Mouse (Mus musculus) lung, embryonic 16.5 days (tissue): Measurements from ENCODE around the gene Sh2d6. TPM values are rescaled to one million over a fixed set of nuclear protein-coding genes. Genes with fewer than 3 reads are reported as not detected.

ENCODE experiments used
- ATAC-seq: fragments of 200-750 bp; cut with Nextera tagmentation; 2 replicates; pipeline ENCODE4 v1.8.0; 2017; ENCODE audit warnings: low read depth, mild to moderate bottlenecking, moderate library complexity
- H3K27ac ChIP-seq: fragments of 300-500 bp; sonication (generic); 2 replicates; pipeline ENCODE4 v1.5.1; 2014; ENCODE audit warnings: mild to moderate bottlenecking, control low read depth, low read length
- H3K27me3 ChIP-seq: fragments of 300-500 bp; sonication (generic); 2 replicates; pipeline ENCODE4 v1.6.1; 2014; ENCODE audit warnings: low read depth, low read length, mixed read lengths; ENCODE audit not compliant: control insufficient read depth, insufficient read depth
- H3K36me3 ChIP-seq: fragments of 300-500 bp; sonication (generic); 2 replicates; pipeline ENCODE4 v1.6.1; 2014; ENCODE audit warnings: low read length; ENCODE audit not compliant: control insufficient read depth, insufficient read depth
- H3K4me1 ChIP-seq: fragments of 300-500 bp; sonication (generic); replicated peaks from 2 replicates; pipeline ENCODE4 v1.6.1; 2014; ENCODE audit warnings: low read length, mixed read lengths; ENCODE audit not compliant: control insufficient read depth, insufficient read depth
- H3K4me2 ChIP-seq: fragments of 300-500 bp; sonication (generic); 2 replicates; pipeline ENCODE4 v1.6.1; 2014; ENCODE audit warnings: low read depth, low read length, control low read depth
- H3K4me3 ChIP-seq: fragments of 300-500 bp; sonication (generic); 2 replicates; pipeline ENCODE4 v1.5.1; 2014; ENCODE audit warnings: mild to moderate bottlenecking, low read length, control low read depth
- H3K9ac ChIP-seq: fragments of 300-500 bp; sonication (generic); 2 replicates; pipeline ENCODE4 v1.6.1; 2014; ENCODE audit warnings: low read length, control low read depth
- H3K9me3 ChIP-seq: fragments of 300-500 bp; sonication (generic); 2 replicates; pipeline ENCODE4 v1.6.1; 2016; ENCODE audit warnings: low read length; ENCODE audit not compliant: control insufficient read depth
- WGBS: fragments of 180-500 bp; shearing (Covaris S2); extraction: QIAGEN DNeasy Blood & Tissue Kit; methylation state at CpG from one replicate; pipeline ENCODE4 v1.1.7; 2014; 5-methylcytosine and 5-hydroxymethylcytosine counted together
- polyA plus RNA-seq: library from polyadenylated mRNA; unstranded; fragments of >200 nt; fragmentation: Nextera tagmentation; extraction: Ambion mirVana; gene quantifications from 2 replicates; pipeline ENCODE4 v1.2.1, GENCODE M21; 2015

Gene Sh2d6
- polyA plus RNA-seq, 1 experiment from 2014 or later, result not detected

DNA sequence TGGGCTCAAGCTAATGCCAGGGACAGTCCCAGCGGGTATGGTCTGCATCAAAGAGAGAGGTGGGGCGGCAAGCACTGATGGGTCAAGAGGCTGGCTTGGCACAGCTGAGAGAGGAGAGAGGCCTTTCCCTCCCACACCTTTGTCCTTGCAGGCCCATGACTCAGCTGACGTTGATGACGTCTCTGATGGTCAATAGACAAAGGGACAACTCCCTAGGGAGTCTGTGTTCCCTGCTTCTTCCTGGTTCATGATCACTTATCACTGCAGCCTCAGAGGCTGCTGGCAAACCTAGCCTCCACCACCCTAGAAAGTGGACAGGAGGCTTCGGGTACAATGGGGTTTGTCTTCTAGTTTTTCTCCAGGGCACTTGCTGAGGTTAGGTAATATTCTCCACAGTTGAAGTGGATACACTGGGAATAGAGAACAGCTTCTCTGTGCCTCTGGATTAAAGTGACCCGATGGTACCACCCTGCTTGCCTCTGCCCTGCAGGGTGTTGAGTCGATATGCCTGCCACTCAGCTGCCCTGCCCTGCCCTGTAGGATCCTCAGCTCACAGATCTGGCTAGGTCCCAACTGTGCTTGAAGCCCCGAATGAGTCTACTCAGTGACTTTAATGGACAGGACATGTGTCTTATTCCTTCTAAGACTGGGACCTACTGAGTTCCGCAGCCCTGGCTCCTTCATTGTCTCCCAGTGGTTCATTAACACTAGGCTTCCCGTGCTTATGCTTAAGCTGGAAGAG is 7.1 kb upstream of the Sh2d6 start:
- H3K4me2 ChIP-seq, result no peak overlapping the region
- no peaks in the 10 kb centered on the region for H3K4me1 ChIP-seq
- H3K4me3 ChIP-seq, result no peak overlapping the region
- H3K27ac ChIP-seq, result no peak overlapping the region
- H3K27me3 ChIP-seq, result no peaks in the 10 kb centered on the region
- WGBS, result 74% methylated on average over 10 of the region's 10 CpGs
- ATAC-seq, result no peak
- no peaks in the 10 kb centered on the region for H3K9me3 ChIP-seq
- H3K9ac ChIP-seq, result no peak overlapping the region
- no peaks in the 10 kb centered on the region for H3K36me3 ChIP-seq

DNA sequence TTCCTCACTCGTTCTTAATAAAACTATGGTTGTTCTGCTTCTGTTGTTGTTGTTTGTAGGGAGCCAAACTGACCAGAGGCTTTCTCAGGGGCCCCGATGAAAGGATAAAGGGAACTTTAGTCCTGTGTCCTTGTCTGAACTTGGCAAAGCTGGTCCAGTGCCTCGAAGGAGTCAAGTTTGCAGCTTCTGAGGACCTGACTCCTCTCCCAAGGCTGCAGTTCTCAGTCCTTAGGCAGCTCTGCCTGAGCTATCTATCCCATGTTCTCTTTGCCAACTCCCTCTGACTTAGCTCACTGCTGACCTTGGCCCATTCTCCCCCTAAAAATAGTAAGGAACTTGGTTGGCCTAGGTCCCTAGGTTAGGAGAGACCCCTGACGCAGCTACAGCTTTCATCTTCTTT is 5.6 kb upstream of the Sh2d6 start:
- ATAC-seq, result no peak
- no peaks in the 10 kb centered on the region for H3K36me3 ChIP-seq

DNA sequence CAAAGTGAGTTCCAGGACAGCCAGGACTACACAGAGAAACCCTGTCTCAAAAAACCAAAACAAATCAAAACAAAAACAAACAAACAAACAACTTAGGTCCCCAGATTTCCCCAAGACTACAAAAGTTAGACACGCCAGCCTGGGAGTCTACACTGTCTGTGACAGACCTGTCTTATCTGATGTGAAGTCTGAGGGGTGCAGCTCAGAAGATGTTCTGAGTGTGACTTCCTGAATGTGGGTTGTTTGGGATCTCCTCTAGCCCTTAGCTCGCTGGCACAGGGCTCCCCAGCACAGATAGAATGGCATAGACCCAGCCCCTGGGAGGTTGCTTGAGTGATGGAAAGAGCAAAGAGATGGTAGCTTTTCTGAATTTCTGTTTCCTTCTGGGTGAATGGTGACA is 2.7 kb upstream of the Sh2d6 start:
- Histone ChIP-seq H3K27me3 (no peaks in the 10 kb centered on the region), H3K9ac (no peak overlapping the region), H3K9me3 (no peaks in the 10 kb centered on the region), H3K4me3 (no peak overlapping the region), H3K4me1 (peaks cover 6% of the 10 kb centered on the region), H3K27ac (no peak overlapping the region), H3K36me3 (no peaks in the 10 kb centered on the region), H3K4me2 (no peak overlapping the region)
- WGBS, result 63% methylated on average over 2 of the region's 2 CpGs
- ATAC-seq, result no peak

More for the DNA sequence above, 5.6 kb upstream of the Sh2d6 start:
- Histone ChIP-seq H3K9me3 (no peaks in the 10 kb centered on the region), H3K4me2 (no peak overlapping the region), H3K9ac (no peak overlapping the region), H3K27ac (no peak overlapping the region), H3K4me3 (no peak overlapping the region), H3K4me1 (no peaks in the 10 kb centered on the region), H3K27me3 (no peaks in the 10 kb centered on the region)
- 80% methylated on average over 4 of the region's 4 CpGs for WGBS

- no peak for ATAC-seq
- no peaks in the 10 kb centered on the region for H3K36me3 ChIP-seq
- H3K4me2 ChIP-seq, result no peak overlapping the region
- H3K27ac ChIP-seq, result no peak overlapping the region
- no peak overlapping the region for H3K9ac ChIP-seq
- WGBS, result 66% methylated on average over 4 of the region's 4 CpGs
- no peaks in the 10 kb centered on the region for H3K27me3 ChIP-seq
- no peak overlapping the region for H3K4me3 ChIP-seq
- H3K4me1 ChIP-seq, result peaks cover 8% of the 10 kb centered on the region
- no peaks in the 10 kb centered on the region for H3K9me3 ChIP-seq
Observed at GRCm38 (mm10) chr6:72523222-72523621, 1.7 kb upstream of the Sh2d6 start.

- WGBS, result 77% methylated on average over 5 of the region's 5 CpGs
- H3K9ac ChIP-seq, result no peak overlapping the region
- H3K36me3 ChIP-seq, result no peaks in the 10 kb centered on the region
- no peak overlapping the region for H3K4me2 ChIP-seq
- peaks cover 8% of the 10 kb centered on the region for H3K4me1 ChIP-seq
- H3K27ac ChIP-seq, result no peak overlapping the region
- no peak for ATAC-seq
- H3K4me3 ChIP-seq, result no peak overlapping the region
- H3K9me3 ChIP-seq, result no peaks in the 10 kb centered on the region
- no peaks in the 10 kb centered on the region for H3K27me3 ChIP-seq
Observed at GRCm38 (mm10) chr6:72522288-72522687, 781 bp upstream of the Sh2d6 start.

GRCm38 (mm10) chr6:72520904-72521303 is 603 bp downstream of the Sh2d6 start:
- Histone ChIP-seq H3K36me3 (no peaks in the 10 kb centered on the region), H3K4me2 (no peak overlapping the region), H3K27me3 (no peaks in the 10 kb centered on the region), H3K4me3 (no peak overlapping the region), H3K9me3 (no peaks in the 10 kb centered on the region), H3K27ac (no peak overlapping the region), H3K9ac (no peak overlapping the region), H3K4me1 (peaks cover 8% of the 10 kb centered on the region)
- 89% methylated on average over 5 of the region's 5 CpGs for WGBS
- ATAC-seq, result no peak

- WGBS, result 20% methylated on average over 10 of the region's 10 CpGs
- 0 out of 2 replicates have a peak overlapping the region, but pooled peaks have one; percentile 39 for H3K9ac ChIP-seq
- no peak overlapping the region for H3K4me2 ChIP-seq
- no peak overlapping the region for H3K4me3 ChIP-seq
- H3K36me3 ChIP-seq, result no peaks in the 10 kb centered on the region
- ATAC-seq, result peak; percentile 53
- peaks cover 8% of the 10 kb centered on the region for H3K4me1 ChIP-seq
- H3K27me3 ChIP-seq, result no peaks in the 10 kb centered on the region
- no peak overlapping the region for H3K27ac ChIP-seq
- no peaks in the 10 kb centered on the region for H3K9me3 ChIP-seq
Observed at GRCm38 (mm10) chr6:72519892-72520663, 1.4 kb downstream of the Sh2d6 start.

- 36% methylated on average over 8 of the region's 8 CpGs for WGBS
- H3K27me3 ChIP-seq, result no peaks in the 10 kb centered on the region
- peaks cover 8% of the 10 kb centered on the region for H3K4me1 ChIP-seq
- no peak overlapping the region for H3K9ac ChIP-seq
- H3K9me3 ChIP-seq, result no peaks in the 10 kb centered on the region
- H3K4me2 ChIP-seq, result no peak overlapping the region
- H3K4me3 ChIP-seq, result no peak overlapping the region
- H3K27ac ChIP-seq, result no peak overlapping the region
- ATAC-seq, result 0 out of 2 replicates have a peak, but pooled peaks have one; percentile 45
- no peaks in the 10 kb centered on the region for H3K36me3 ChIP-seq
Observed at GRCm38 (mm10) chr6:72519303-72519702, 2.2 kb downstream of the Sh2d6 start.

DNA sequence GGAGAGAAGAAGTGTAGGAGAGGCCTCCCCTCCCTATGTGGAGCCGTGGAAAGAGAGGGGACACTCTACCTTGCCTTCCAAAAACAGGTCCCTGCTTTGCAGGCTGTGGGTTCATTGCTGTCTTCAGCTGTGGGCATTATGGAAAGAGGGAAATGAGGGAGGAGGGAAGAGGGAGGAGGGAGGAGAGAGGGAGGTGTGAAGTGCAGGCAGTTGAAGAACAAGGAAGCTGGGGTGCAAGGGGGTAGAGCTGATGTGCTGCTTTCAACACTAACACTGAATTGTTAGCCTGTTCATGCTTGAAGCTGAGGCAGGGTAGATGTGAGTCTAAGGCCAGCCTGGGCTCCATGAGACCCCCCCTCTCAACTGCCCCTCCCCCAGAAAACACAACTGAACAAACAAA is 2.7 kb downstream of the Sh2d6 start:
- H3K27ac ChIP-seq, result no peak overlapping the region
- H3K4me3 ChIP-seq, result no peak overlapping the region
- H3K4me1 ChIP-seq, result peaks cover 8% of the 10 kb centered on the region
- no peak for ATAC-seq
- no peak overlapping the region for H3K4me2 ChIP-seq
- WGBS, result 67% methylated on average over 1 of the region's 1 CpGs
- no peak overlapping the region for H3K9ac ChIP-seq
- no peaks in the 10 kb centered on the region for H3K9me3 ChIP-seq
- H3K36me3 ChIP-seq, result no peaks in the 10 kb centered on the region
- H3K27me3 ChIP-seq, result no peaks in the 10 kb centered on the region
